Mouse (Mus musculus) inflammation-experienced regulatory T-cells, adult 16 weeks (primary cell): ENCODE measurements around the gene Cd28. TPM values are rescaled to one million over a fixed set of nuclear protein-coding genes. Genes with fewer than 3 reads are reported as not detected.

Experiments
- polyA plus RNA-seq: library from polyadenylated mRNA; unstranded; fragments of 100-300 nt; shearing (Covaris generic); gene quantifications from one replicate; pipeline ENCODE4 v1.2.1, GENCODE M21; 2017

Cd28 gene
- polyA plus RNA-seq: 232 TPM

DNA sequence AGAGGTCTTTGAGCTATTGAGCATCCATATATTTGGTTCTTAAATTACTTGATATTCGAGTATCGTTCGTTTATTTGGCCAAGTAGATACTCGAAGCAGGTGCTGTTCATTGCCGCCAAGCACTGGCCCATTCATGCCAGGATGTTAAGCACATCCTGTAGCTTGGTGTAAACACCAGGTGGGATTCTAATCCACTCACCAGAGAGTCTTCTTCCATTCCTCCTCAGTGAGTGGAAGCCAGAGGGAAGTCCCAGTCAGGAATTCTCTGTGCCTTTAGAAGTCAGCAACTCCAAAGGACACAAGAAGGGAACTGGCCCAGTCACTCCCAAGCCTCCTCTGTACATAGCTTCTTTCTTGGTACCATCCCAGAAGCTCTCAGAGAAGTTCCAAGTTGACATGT is at the start of gene Cd28:
Gene Cd28, plus strand, starts transcription at position 234 of the 400 bp plus-strand sequence.

Other genes with a start within 250 kb of the Cd28 start
- gene Raph1, start 149.7 kb upstream of the Cd28 start, polyA plus RNA-seq: 3.1 TPM
- gene Ctla4, start 170.2 kb downstream of the Cd28 start, polyA plus RNA-seq: 404 TPM